Mouse (Mus musculus): ENCODE results near the gene Ppm1f.
"Not testable (repeated sequence)": the region's sequence is repeated elsewhere in the genome, so short reads cannot be mapped to it uniquely, and the experiment has no call there.

Gene Ppm1f

DNA sequence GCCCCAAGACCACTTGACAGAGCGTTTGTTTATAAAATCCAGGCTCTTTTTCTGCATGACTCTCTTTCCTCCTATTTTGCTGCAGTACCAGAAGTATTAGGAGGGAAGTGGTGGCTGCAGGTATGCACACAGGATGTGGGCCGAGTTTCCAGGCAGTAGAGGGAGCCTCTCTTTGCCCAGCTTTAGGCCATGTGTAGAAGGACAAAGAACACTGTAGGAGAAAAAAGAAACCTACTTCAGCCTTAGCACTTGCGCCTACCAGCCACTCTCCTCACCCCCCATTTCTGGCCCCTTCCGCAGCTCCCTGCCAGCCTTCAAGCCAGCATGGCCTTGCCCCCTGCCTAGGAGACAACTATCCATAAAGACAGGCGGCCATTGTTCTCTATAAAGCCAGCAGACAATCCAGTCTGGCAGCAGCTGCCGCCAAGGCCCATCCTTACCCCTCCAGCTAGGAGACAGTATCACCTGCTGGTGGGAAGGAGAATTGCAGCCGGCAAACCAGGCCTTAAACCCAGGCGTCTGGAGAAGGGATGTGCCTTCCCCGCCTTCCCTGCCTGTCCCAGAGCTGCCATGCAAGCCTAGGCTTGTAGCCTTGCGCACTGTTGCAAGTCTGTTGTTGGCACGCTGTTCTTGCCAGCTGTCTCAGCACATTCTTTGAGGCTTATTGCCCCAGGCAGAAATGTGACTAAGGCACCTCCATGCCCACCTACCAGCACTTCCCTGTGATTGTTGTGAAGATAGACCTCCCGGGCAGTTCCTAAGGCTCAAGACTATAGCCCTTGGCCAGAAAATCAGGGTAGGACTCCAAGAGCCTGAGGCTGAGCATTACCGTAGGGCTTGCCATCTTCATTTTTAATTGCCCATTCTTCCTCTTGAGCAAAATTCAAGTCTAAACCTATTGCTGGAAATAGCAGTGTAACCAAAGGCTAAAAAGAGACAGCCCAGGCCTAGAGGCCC is 15.7 kb downstream of the Ppm1f start:
- peak; percentile 87 for DNase-seq (ENCODE audit: low spot score)

DNA sequence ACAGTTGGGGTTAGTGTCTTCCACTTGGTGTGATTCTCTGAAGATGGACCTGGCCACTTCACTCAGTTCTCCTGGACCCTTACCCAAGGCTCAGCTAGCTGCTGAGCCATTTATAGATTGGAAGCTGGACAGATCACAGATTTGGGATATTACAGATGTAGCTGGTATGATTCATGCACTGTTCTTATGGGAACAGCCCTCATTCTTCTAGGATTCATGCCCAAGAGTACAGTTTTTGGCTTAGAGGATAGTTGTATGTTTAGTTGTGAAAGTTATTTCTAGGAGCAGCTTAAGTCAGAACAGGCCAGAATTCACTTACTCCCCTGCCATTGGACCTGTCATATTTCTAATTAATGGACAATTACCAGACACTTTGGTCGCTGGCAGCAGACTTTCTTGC is 17.2 kb downstream of the Ppm1f start:
- DNase-seq (ENCODE audit: low spot score): no peak

DNA sequence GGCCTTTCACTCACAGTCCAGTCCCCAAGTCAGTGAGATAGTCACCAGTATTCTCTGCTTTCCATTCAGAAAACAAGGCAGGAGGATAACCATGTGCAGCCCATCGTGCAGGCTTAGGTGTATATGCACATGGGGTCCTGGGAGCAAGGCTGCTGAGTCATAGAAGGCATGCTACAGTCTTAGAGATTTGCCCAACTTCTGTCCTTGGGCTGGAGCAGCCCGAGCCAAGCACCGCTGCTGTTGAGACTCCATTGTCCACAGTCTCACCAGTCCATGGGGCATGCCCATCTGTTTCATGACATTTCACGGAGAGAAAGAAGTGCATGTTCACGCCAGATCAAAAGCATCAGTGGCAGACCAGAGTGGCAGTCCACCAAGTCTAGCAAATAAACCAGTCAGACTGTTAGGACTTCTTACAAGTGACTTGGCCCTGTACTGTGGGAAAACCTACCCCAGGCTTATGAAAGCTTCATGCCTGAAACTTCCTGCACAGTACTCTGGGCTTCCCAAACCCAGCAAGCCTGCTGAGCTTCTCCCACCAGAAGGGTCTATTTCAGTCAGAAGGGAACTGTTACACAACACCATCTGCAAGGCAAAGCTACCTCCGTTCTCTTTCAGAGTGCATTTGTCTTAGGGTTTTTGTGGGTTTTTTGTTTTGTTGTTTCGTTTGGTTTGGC is 22.3 kb downstream of the Ppm1f start:
- DNase-seq (ENCODE audit: low spot score): no peak

DNA sequence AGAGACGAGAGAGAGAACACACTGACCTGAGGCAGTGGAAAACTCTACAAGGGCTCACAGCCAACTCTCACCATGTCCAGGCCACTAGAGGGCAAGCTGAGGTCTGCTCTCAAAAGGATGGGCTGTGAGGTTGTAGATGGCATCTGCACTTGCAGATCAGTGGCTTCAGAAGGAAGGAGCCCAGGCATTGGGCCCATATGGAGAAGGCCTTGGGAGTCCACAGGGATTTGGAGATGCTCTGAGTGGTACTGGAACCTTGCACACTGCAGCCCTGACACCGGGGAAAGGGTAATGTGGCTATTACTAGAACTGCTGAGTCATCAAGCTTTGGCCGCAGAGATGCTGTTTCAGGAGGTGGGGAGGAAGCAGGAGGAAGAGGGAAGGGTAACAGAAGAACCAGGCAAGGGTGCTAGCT is 24.8 kb downstream of the Ppm1f start:
- peak; percentile 45 for DNase-seq (ENCODE audit: low spot score)

- DNase-seq (ENCODE audit: low spot score): no peak
Observed at GRCm38 (mm10) chr16:16924481-16924880, 28.2 kb downstream of the Ppm1f start.

DNA sequence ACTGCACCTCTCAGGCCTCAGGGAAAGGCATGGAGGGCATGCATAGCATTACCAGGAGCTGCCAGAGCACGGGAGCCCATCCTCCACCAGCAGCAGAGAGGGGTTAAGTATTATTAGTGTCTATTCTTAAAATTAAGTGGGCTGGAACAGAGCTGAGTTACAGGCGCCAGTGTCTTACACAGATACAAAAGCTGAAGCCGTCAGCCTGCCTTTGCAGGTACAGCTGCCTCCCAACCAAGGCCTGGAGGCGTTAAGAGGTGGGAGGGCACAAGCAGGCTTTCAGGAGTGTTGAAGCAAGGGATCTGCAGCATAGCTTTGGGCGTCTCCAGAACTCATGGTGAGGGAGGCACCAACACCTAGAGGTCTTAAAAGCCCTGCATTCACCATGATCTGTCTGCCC is 30.3 kb downstream of the Ppm1f start:
- DNase-seq (ENCODE audit: low spot score): no peak

- DNase-seq (ENCODE audit: low spot score): not testable (repeated sequence)
Observed at GRCm38 (mm10) chr16:16928908-16929307, 32.6 kb downstream of the Ppm1f start.

DNA sequence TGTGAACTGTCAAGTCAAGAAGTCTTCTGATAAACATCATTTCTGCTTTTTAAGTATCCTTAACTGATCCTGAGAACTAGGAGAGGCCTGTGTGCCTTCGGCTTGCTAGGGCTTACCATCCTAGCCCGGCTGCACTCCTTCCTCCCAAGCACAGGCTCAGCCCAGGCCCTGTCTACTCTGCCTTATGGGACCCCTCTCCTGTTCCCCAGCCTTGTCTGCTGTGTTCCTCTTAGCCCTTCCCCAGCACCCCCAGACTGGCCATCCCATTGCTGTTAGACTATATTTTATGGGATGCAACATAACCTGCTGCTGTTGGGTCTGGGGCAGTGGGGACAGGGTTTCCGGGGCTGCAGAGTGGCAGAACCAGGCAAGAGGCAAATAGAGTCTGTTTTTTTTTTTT is 34.1 kb downstream of the Ppm1f start:
- no peak for DNase-seq (ENCODE audit: low spot score)

GRCm38 (mm10) chr16:16930810-16931296 is 34.6 kb downstream of the Ppm1f start:
- no peak for DNase-seq (ENCODE audit: low spot score)

DNA sequence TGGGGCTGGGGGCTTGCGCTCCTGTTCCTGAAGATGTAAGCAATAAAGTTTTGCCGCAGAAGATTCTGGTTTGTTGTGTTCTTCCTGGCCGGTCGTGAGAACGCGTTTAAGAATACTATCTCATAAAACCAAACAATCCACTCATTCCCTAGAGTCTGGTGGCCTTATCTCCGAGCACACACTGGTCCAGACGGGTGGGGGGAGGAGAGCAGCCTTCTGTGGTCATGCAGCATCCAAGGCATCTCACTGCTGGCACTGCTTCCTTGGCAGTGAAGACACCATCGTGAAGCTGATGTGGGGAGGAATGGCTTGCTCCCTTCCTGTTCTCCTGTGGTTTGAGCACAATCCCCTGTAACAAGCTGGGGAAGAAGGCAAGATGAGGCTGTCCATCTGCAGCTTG is 43.3 kb downstream of the Ppm1f start:
- DNase-seq (ENCODE audit: low spot score): no peak

GRCm38 (mm10) chr16:16941078-16941477 is 44.8 kb downstream of the Ppm1f start:
- no peak for DNase-seq (ENCODE audit: low spot score)

GRCm38 (mm10) chr16:16958575-16958974 is 62.3 kb downstream of the Ppm1f start:
- no peak for DNase-seq (ENCODE audit: low spot score)

DNA sequence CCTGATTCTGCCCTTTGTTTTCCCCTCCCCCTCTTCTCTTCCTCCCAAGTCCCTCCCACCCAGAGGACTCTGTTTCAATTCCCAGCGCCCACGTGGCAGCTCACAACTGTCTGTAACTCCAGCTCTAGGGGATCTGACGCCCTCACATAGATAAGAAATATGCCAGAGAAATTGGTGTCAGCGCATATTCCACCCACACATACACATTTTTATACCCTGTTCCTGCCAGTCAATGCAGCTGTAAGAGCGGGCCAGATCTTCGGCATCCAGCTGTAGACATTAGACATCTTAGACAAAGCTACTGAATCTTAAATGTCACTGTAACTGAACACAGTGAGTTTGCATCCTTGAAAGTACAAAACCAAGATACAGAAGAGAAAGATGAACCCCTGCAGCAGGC is 63.6 kb downstream of the Ppm1f start:
- no peak for DNase-seq (ENCODE audit: low spot score)

DNA sequence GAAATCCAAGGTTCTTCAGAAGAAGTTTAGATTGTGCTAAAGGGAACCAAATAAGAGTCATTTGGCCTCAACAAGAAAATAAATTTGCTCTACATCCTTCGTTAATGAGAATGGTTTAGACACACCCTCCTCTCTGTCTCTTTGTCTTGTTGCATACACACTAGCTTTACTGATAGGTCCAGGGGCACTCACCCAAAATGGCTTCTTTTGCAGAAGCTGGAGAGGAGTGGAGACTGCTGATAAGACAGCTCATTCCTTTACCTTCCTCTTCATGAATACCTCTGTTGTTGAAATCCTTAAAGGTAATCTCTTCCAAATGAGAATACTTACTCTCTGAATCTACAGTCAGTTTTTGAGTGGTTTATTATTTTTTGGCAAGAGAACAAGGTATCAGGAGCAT is 68.9 kb downstream of the Ppm1f start:
- DNase-seq (ENCODE audit: low spot score): no peak

DNA sequence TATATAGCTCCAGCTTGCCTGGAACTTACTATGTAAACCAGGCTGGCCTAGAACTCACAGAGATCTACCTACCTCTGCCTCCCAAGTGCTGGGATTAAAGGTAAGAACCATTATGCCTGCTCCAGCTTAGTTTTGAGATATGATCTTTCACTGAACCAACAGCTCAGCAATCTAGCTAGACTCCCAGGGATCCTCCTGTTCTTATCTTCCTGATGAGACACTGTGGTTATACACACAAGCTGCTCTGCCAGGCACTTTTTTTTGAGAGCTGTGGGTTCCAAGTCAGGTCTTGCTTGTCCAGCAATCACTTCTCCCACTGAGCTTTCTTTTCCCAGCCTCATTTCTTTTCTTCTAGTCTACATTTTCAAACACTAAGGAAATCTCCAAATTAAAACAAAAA is 70.0 kb downstream of the Ppm1f start:
- no peak for DNase-seq (ENCODE audit: low spot score)
